Mouse (Mus musculus): ENCODE data around the gene Fem1a.
"Not testable (repeated sequence)": the region's sequence is repeated elsewhere in the genome, so short reads cannot be mapped to it uniquely, and the experiment has no call there.

The Fem1a gene

DNA sequence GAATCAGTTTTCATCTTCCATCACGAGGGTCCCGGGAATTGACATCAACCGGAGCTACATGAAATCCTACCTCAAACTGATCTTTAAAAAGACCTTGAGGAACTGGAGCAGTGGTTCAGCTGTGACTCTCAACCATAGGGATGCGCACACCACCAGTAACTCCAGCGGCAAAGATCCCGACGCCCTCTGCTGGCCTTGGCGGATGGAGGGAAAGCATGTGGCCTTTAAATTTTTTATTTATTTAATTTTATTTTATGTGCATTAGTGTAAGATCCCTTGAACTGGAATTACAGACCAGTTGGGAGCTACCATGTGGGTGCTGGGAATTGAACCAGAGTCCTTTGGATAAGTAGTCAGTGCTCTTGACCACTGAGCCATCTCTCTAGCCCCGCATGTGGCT, 1.2 kb upstream of the Fem1a start:
- no peak for DNase-seq (ENCODE audit: extremely low spot score, low spot score)

DNA sequence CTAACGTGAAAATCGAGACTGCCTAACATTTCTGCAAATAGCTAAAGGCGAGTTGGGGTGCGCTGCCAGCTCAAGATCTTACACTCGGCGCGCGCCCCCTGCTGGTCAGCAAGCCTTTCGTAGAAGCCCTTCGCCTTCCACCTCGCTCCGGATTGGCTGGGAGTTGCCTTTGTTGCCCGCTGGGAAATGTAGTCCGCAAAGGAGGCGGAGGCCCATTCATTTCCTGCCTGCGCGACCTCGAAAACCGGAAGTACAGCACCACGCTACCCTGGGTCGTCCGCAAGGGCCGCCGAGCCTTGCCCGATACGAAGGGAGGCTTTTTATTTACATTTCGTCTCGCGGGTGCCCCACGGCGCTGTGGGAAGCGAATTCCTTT, 759 bp upstream of the Fem1a start:
- DNase-seq (ENCODE audit: extremely low spot score, low spot score) = peak; percentile 98

DNA sequence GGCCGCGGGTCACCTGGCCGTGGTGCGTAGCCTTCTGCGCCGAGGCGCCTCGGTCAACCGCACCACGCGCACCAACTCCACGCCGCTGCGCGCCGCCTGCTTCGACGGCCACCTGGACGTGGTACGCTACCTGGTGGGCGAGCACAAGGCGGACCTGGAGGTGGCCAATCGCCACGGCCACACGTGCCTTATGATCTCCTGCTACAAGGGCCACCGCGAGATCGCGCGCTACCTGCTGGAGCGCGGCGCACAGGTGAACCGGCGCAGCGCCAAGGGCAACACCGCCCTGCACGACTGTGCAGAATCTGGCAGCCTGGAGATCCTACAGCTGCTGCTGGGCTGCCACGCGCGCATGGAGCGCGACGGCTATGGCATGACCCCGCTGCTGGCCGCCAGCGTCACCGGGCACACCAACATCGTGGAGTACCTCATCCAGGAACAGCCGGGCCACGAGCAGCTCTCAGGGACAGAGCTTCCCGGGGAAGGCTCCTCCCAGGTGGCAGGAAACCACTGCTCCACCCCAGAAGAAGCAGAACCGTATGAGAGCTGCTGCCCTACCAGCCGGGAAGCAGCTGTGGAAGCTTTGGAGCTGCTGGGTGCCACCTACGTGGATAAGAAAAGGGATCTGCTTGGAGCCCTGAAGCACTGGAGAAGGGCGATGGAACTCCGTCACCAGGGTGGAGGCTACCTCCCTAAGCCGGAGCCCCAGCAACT, 728 bp downstream of the Fem1a start:
- DNase-seq (ENCODE audit: extremely low spot score, low spot score) = no peak

DNA sequence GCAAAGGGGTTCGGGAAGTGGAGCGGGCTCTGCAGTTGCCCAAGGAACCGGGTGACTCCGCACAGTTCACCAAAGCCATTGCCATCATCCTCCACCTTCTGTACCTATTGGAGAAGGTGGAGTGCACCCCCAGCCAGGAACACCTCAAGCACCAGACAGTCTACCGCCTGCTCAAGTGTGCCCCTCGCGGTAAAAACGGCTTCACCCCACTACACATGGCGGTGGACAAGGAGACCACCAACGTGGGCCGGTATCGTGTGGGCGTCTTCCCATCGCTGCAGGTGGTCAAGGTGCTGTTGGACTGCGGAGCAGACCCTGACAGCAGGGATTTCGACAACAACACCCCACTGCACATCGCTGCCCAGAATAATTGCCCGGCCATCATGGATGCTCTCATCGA, 1.7 kb downstream of the Fem1a start:
- DNase-seq (ENCODE audit: extremely low spot score, low spot score) = not testable (repeated sequence)

DNA sequence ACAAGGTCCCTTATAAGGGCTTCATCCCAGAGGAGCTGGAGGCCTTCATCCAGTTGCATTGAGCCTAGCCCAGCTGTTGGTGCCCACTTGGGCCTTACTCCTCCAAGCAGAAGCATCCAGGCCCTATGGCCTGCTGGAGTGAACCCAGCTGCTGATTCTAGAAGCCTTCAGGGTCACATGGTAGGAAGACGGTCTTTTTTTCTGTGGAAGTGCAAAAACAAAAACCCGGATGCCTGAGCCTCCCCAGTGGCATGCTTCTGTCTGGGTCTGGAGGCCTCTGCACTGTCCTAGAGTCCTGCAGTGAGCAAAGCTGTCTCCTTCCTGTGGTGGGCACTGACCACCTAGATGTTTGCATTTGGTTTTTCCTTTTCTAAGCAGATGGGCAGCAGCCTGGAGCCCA, 2.2 kb downstream of the Fem1a start:
- DNase-seq (ENCODE audit: extremely low spot score, low spot score) = not testable (repeated sequence)

DNA sequence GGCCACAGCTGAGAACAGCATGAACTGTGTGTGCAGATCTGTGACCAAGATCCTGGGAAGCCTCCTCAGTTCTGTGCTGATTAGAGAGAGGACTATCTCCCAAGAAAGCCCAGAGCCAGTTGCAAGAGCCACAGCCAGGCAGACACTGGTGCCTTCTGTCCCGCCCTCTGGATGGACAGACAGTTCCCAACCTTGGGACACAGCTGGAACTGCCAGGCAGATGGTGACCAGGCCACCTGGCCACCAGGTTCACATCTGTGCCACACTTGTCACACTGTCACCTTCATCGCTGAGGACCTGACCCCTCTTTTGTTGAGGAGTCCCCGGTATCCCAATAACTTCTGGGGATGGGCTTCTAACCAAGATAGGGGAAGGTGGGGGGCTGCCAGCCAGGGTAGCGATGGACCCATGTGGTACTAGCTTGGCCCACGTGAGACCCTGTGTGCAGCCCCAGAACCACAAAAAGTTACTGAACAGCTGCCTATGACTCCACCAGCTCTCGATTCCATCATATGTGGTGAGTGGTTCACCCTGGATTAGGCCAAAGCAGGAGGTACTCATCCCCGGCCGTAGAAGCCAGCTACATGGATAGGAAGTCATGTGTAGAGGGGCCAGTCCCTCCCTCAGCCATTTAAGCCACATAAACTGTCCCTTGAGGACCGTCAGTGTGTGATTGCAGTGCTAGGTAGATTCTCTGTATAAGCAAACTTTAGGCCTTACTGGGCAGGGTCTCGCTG, 2.9 kb downstream of the Fem1a start:
- no peak for DNase-seq (ENCODE audit: extremely low spot score, low spot score)

DNA sequence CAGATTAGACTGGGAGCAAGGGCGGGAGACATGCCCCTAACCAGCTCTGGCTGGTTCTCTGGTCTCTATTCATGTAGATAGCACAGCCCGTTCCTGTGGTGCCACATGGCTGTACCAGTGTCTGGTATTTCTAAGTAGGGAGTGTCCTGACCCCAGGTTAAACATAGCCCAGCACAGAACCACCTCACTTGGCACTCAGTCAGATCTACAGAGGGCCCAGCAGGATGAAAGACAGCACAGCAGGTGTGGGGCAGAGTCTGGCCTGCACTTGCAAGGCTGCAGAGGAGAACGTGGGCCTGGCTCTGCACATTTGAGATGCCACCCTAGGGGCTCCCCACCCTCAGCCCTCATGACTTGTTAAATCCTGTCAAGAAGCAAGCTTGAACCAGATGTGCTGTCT, 4.6 kb downstream of the Fem1a start:
- DNase-seq (ENCODE audit: extremely low spot score, low spot score) = no peak

DNA sequence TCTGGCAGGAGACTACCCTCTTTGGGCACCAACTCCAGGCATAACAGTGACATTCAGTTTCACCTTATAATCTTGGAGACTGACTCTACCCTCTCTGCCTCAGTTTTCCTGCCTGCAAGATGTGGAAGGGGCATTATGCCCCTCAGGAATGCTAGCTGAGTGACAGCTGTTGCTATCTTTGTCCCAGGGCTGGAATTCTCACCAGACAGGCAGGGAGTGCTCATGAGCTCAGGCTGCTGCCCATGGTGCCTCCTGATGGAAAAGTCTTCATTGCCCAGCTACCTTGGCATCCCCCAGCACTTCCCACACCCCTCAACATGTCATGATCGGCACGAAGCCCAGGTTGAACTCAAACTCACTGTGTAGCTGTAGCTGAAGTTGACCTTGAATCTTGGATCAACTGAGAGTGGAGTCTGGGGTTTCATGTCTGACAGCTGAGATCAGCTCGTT, 6.1 kb downstream of the Fem1a start:
- no peak for DNase-seq (ENCODE audit: extremely low spot score, low spot score)

DNA sequence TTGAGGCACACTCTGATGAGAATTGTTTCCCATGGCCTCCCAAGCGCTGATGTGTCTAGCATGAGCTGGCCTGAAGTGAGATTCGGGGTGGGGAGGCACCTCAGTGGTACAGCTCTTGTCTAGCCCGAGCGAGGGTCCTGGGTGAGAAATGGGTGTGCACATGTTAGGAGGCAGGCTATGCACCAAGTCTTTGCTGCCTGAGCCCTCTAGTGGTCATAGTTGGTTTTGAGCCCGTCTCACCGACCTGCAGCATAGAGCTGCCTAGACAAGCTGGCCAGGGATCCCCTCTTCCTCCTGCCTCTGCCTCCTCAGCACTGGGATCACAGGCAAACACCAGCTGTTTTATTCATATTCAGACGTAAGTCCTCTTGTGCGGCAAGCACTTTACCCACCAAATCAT, 7.4 kb downstream of the Fem1a start:
- peak; percentile 70 for DNase-seq (ENCODE audit: extremely low spot score, low spot score)

DNA sequence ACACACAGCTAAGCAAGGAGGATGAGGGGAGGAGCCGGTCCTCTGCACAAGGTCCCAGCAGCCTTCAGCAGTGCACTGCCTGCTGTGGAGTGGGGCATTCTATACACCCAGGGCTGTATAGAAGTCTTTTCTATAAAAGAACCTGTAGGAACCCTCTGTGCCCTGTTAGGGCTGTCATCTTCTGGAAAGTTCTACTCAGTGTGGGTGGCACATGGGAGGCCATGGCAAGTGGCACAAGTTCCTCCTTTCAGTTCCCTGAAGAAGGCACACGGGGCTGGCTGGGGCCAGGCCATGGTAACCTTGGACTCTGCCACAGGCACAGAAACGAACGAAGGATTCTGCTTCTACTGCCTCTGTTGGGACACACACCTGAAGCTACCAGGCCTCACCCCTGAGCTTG, 8.4 kb downstream of the Fem1a start:
- DNase-seq (ENCODE audit: extremely low spot score, low spot score) = no peak

DNA sequence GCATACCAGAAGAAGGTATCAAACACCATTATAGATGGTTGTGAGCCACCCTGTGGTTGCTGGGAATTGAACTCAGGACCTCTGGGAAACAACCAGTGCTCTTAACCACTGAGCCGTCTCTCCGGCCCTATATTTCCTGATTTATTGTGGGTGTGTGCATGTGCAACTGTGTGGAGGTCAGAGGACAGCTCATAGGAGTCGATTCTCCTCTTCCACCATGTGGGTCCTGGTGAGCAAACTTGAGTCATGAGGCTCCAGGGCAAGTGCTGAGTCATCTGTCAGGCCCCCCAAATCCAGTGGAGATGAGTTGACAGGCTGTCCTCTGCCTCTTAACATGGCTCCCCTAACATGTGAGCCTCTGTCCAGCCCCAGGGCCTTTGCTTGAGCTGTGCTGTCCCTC, 9.3 kb downstream of the Fem1a start:
- no peak for DNase-seq (ENCODE audit: extremely low spot score, low spot score)

DNA sequence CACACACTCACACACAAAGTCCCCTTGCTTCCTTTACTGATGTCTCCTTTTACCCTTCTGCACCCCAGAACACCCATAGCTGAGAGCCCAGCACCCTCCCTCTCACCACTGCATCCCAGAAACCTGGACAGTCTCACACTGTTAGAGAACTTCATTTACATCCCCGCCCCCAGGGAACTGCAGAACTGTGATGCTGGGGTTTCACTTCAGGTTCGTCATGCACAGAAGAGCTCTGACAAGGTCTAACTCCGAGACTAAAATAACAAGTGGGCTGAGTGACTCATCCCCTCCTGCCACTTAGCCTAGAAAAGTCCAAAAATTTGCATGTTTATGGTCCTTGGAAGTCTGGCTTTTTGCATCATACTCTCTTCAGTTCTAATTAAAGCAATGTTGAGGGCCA, 9.7 kb downstream of the Fem1a start:
- DNase-seq (ENCODE audit: extremely low spot score, low spot score) = no peak

DNA sequence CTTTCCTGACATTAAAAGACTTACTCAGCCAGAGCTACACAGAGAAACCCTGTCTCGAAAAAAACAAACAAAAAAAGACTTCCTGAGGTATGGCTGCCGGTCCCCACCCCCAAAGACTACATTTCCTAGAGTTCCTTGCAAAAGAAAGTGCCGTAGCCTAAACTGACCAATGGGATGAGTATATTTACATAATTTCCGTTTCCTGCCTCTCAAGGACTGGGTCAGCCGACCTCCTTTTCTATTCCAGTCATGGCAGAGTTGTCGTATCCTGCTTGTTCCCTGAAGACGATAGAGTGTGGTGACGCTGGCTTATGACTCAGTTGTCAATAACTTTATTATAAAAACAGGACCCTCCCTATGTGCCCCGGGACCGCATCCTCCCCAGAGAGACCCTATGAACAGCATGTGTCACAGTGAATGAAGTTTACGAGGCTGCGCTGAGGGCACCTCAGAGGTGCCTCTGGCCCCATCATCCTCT, 12.6 kb downstream of the Fem1a start:
- DNase-seq (ENCODE audit: extremely low spot score, low spot score) = peak; percentile 45

DNA sequence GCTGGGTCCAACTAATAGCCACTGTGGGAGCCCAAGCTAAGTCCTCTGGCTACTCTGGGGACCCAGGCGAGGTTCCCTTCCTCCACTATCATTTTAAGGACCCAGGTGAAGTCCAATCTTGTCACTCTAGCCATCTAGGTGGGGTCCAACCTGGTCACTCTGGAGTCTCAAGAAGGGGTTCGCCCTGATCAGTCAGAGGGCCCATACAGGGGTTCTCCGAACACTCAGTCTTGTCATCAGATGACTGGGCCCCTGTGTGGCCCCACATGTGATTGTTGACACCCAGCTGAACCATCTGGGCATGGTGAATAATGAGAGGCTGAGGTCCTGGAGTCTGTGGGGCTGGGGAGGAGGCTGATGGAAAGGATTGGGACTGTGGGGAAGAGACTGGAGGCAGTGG, 13.1 kb downstream of the Fem1a start:
- DNase-seq (ENCODE audit: extremely low spot score, low spot score) = no peak

DNA sequence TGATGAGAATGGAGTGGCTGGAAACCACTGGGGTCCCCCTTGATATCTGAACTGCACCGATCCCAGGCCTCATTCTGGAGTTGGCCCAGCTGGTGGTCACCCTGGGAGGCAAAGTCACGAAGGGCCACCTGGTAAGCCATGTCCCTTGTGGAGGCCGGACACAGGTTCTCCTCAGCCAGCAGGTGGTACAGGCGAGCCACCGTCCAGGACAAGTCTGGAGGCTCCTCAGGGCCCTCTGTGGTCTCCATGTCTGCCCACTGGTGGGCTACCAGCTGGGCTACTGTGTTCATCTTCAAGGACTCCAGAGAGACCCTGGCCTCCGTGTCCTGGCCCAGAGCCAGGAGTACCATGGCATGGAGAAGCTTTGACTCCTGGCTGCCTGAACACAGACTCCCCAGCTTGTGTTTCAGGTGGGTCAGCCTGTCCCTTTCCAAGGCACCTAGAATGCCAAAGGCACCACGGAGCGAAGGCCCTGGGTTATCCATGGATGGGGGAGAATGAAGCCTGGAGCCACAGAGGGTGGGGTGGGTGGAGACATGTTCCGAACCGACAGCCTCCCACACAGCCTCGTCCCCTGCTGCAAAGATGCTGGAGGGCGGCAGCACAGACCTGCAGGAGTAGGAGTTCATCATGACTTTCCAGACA, 15.1 kb downstream of the Fem1a start:
- no peak for DNase-seq (ENCODE audit: extremely low spot score, low spot score)

DNA sequence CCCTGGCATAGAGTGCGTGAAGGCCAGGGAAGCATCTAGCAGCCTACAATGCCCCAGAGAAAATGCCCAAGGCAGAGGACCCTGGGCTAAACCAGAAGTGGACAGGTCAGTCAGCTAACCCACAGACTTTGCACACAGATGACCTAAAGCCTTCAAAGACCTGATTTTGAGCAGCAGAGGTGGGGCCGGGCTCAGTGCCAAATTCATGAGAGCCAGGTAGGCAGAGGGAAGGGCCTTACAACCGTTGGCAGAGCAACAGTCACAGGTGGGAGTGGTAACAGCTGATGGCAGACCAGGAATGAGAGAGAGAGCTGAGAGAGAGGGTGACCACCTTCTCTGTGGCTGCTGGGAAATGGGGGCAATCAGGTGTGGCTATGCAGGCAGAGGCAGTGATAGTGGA, 16.0 kb downstream of the Fem1a start:
- no peak for DNase-seq (ENCODE audit: extremely low spot score, low spot score)

DNA sequence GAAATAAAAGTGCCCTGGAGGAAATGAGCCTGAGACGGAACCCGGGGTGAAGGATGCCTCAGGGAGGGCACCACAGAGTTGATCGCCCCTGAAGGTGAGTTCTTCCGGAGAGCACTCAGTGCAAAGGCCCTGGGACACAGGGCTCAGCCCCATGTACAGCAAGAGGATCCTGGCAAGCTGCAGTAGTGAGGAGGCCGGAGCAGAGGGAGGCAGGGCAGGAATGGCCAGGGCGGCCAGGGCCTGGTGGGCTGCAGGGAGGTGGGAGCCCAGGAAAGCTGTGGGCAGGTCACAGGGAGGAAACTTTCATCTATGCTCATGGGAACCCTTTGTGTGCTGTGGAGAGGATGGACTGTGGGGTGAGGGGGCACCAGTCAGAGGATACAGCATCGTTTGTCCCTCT, 16.9 kb downstream of the Fem1a start:
- DNase-seq (ENCODE audit: extremely low spot score, low spot score) = no peak

DNA sequence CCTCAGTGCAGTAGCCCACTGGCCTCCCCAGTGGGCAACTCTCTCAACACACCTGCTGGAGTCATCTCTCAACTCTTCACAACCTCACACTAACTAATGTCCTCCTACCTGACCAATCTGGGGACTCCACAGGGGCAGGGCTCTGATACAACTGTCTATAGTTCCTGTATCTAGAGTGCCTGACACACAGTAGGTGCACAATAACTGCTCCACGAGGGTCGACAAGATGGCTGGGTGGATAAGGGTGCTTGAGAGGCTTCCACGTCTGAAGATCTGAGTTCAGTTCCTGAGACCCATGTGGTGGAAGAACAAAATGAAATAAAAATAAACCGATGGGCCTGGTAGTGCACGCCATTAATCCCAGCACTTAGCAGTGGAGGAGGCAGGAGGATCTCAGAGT, 17.4 kb downstream of the Fem1a start:
- no peak for DNase-seq (ENCODE audit: extremely low spot score, low spot score)

DNA sequence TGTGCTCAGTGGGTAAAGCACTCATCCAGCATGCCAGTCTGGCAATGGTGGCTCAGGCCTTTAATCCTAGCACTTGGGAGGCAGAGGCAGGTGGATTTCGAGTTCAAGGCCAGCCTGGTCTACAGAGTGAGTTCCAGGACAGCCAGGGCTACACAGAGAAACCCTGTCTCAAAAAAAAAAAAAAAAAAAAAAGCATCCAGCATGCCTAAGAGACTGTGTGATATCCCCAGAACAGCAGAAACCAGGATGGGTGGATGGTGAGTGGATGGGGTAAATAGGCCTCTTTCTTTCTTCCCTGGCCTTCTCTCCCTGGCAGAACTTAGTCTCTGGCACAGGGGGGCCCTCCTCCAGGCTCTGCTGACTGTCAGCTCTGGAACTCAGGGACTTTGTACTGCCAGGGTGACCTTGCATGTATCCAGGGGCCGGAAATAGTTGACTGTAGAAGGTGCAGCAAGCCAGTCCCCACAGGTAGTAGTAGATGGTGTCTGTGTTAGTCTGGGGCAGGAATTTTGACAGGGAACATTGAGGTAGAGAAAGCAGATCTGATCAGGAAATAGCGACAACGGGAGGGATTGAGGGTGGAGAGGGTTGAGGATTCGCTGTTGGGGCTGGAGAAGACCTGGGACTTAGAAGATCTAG, 19.4 kb downstream of the Fem1a start:
- no peak for DNase-seq (ENCODE audit: extremely low spot score, low spot score)

DNA sequence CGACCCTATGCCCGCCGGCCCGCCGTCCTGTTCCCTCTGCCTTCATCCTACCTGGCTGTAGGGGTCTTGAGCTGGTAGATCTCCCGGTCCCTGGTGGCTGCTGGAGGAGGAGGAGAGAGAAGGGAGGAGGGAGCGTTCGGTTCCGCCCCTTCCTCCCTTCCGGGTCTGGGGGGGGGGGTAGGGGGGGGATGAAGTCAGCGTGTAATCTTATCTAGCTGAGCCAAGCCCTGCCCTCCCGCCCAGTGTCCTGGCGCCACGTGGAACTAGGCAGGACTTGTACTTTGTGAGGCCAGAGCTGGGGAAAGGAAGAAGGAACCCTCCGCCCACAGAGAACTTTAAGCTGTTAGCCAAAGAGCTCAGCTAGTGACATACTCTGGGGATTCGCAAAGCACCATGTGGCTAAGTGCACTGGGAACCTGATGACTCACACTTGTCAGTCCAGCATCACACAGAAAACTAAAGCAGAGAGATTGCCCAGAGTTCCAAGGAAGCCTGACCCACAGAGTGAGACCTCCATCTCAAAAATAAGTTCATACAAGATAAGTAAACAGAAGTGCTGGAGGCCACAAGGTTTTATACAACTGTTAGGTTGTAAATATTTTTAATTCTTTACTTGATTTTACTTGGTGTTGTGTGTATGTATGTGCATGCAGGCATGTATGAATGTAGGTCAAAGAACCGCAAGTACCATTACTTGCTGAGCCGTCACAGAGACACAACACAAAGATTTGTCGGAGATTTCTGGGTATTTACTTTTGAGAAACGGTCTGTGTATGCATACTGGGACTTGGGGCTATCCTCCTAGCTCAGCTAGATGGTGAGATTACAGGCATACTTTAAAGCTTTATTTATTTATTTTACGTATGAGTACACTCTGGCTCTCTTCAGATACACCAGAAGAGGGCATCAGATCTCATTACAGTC, 20.3 kb downstream of the Fem1a start, which contains the start of gene Ticam1:
Gene Ticam1 (minus strand): TSS at position 144 of the 924 bp plus-strand sequence.
- peak; percentile 93 for DNase-seq (ENCODE audit: extremely low spot score, low spot score)

DNA sequence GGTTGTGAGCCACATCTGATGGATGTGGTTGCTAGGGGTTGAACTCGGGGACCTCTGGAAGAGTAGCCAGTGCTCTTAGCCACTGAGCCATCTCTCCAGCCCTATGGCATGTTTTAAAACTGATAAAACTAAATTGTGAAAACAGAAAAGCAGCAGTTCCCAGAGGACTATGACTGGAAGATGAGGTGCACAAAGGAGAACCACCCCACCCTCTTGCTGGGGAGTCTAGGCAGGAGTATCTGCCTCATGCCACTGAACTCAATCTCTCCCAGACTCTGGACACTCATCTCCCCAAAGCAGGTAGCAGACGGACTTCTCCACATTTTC, 20.9 kb downstream of the Fem1a start:
- no peak for DNase-seq (ENCODE audit: extremely low spot score, low spot score)

Measured in neural tube, embryonic 10.5 days (tissue).